31 mouse cellular contexts compared by ENCODE assay signal in the genomic region with DNA sequence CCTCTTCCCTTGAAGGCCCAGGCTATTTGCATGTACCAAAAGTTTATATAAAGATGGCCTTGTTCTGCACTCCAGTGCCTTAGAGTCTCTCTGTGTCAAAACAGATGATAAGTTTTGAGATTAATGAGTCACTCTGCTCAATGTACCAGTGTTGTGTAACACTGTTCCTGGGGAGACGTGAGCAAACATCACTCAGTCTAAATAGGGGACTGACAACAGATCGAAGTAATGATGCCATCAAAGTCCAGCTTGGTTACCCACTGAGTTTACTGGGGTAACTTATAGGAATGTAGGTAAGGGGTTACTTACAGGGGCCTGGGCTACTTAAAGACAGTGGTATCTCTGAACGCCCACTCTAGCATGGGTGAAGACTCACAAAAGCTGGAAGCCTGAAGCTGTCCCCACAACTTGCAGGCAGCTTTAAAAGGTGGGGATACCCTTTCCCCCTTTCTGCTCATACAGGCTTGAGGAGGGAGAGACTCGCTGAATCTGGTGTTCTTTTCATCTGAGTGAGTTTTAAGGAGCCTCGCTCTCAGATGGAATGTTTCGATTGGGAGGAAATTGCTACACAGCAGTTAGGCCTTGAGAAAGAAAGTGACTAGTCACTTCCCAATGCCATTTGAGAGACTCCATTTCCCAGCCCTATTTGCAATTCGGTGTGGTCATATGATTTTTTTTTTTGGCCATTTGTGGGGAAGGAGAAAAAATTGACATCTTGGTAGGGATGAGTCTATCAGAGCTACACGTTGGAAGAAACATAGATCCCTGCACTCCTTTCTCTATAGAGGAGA.
DNase-seq lines count a peak whose midpoint lies in the region; ATAC-seq and TF ChIP-seq lines count a peak whose summit lies in the region.
"Had no signal": no experiment of that assay in that cellular context is flagged by ENCODE, and none has a peak within 500 bp of the region (broad histone marks: within the 10 kb centered on the region; RNA-seq: fewer than 3 reads in every experiment).

No protein-coding gene starts in this region.

- H3K4me1 ChIP-seq in liver, adult 2 months (ENCODE audit: control insufficient read depth, insufficient read depth, low read length), result peaks cover 10% of the 10 kb centered on the region
- H3K4me1 ChIP-seq: forebrain, embryonic 13.5 days; heart, embryonic 10.5 days; heart, embryonic 15.5 days; hindbrain, embryonic 12.5 days; intestine, embryonic 15.5 days; stomach, embryonic 15.5 days had no signal

- H3K36me3 ChIP-seq in liver, adult 2 months (ENCODE audit: control insufficient read depth, insufficient read depth, low read length), result no peaks in the 10 kb centered on the region
- H3K36me3 ChIP-seq: heart, embryonic 10.5 days; heart, embryonic 15.5 days; hindbrain, embryonic 12.5 days; intestine, embryonic 15.5 days; stomach, embryonic 15.5 days had no signal

- ATAC-seq in granulocyte monocyte progenitor cell, adult 5-6 weeks (replicated peaks; ENCODE audit: poor library complexity, severe bottlenecking), result peak; percentile 91
- ATAC-seq in megakaryocyte progenitor cell, adult 5-6 weeks (replicated peaks; ENCODE audit: poor library complexity), result peak; percentile 76
- ATAC-seq: forebrain, embryonic 13.5 days; hindbrain, postnatal 0 days; intestine, embryonic 15.5 days; midbrain, embryonic 16.5 days had no signal

- peak overlapping the region; percentile 98 for H3K27ac ChIP-seq in liver, adult 2 months (replicated peaks; ENCODE audit: insufficient read depth, low read depth, low read length)
- H3K27ac ChIP-seq: forebrain, embryonic 13.5 days; heart, embryonic 10.5 days; heart, embryonic 15.5 days; hindbrain, embryonic 12.5 days; hindbrain, postnatal 0 days; intestine, embryonic 15.5 days; stomach, embryonic 15.5 days had no signal

- peak; percentile 94 for DNase-seq in liver, adult 2 months (ENCODE audit: extremely low read depth, low read depth, low spot score)
- no peak for DNase-seq in liver
- peak; percentile 63 for DNase-seq in 416B (ENCODE audit: low read depth)
- no peak for DNase-seq in layer of hippocampus, adult 11-12 months (ENCODE audit: low spot score)
- DNase-seq in gastrocnemius, postnatal 14 days, result no peak
- no peak for DNase-seq in natural killer cell, adult 2 months (ENCODE audit: low spot score in 2 of 2)
- DNase-seq: adrenal gland, postnatal 14 days; B cell, adult 2 months; cerebellum, adult 18-20 months; cerebellum, postnatal 10 days; gastrocnemius, postnatal 10 days; heart, adult 11 months; kidney, adult 2 months; kidney, postnatal 36 days; layer of hippocampus, postnatal 36 days; lung, adult 18-20 months; lung, postnatal 10 days; retina, postnatal 1 day; right cerebral cortex, postnatal 14 days; thymus, adult 18-20 months; thymus, postnatal 25 days had no signal

- no peaks in the 10 kb centered on the region for H3K79me2 ChIP-seq in liver, adult 2 months (ENCODE audit: control insufficient read depth, insufficient read depth, low read length)

- H3K27me3 ChIP-seq in liver, adult 2 months (ENCODE audit: control insufficient read depth, insufficient read depth, low read length), result no peaks in the 10 kb centered on the region
- H3K27me3 ChIP-seq: forebrain, embryonic 13.5 days; heart, embryonic 15.5 days; hindbrain, embryonic 12.5 days; intestine, embryonic 15.5 days; stomach, embryonic 15.5 days had no signal

- no peak overlapping the region for H3K4me3 ChIP-seq in liver, adult 2 months (ENCODE audit: insufficient read depth, low read depth, low read length)
- H3K4me3 ChIP-seq: forebrain, embryonic 13.5 days; heart, embryonic 10.5 days; heart, embryonic 15.5 days; hindbrain, embryonic 12.5 days; intestine, embryonic 15.5 days; stomach, embryonic 15.5 days had no signal

- 34% methylated on average over 8 of the region's 8 CpGs for WGBS in liver, adult 2 months

- intact Hi-C loops in gastrocnemius, postnatal 14 days (cut with DNase I; ENCODE audit: low total_unique reads), result no loop called here

- TF ChIP-seq CTCF in liver, adult 2 months (IDR thresholded peaks at IDR 0.05; ENCODE audit: low read depth, low read length), result no peak

- TF ChIP-seq POLR2A in liver, adult 2 months (IDR thresholded peaks at IDR 0.05; ENCODE audit: extremely low read depth, insufficient read depth, low read length), result no peak

- 0 out of 2 replicates have a peak overlapping the region, but pooled peaks have one; percentile 35 for H3K9ac ChIP-seq in liver, adult 2 months (ENCODE audit: low read depth, low read length)
- H3K9ac ChIP-seq: forebrain, embryonic 13.5 days; heart, embryonic 15.5 days; hindbrain, embryonic 12.5 days; intestine, embryonic 15.5 days; stomach, embryonic 15.5 days had no signal

Comparison
In these comparisons a context has a peak if more than half of its experiments do, and no peak if none do; other contexts are left out.
1. DNase-seq: peak in liver, adult 2 months (single experiment) and 416B (single experiment); none in liver (single experiment), layer of hippocampus, adult 11-12 months (single experiment), gastrocnemius, postnatal 14 days (single experiment) and natural killer cell, adult 2 months (0 of 2).